ENCODE assay signal across 8 mouse cellular contexts in the genomic region with DNA sequence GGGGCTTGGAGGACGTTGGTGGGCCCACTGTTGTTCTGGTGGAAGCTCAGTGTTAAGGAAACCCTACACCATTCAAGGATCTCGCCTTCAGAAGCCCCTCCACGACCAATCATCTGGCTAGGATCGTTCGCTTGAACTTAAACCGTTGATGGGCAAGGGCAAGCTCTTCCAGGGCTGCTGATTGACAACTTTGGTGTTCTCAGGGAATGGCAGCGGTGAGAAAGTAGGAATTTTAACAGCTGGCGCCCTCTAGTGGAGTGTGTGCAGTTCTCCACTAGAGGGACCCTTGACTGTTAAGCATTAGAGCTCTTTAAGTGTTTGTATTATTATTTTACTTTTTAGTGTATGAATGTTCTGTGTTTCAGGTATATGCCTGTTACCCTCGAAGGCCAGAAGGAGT. TPM values are rescaled to one million over a fixed set of nuclear protein-coding genes. Genes with fewer than 3 reads are reported as not detected.
A peak's percentile ranks its signal among the peaks of the same experiment; 100 is the strongest.
DNase-seq lines count a peak whose midpoint lies in the region; ATAC-seq and TF ChIP-seq lines count a peak whose summit lies in the region.

No protein-coding gene starts in this region.

- DNase-seq in liver (peak; percentile 61), Patski (ENCODE audit: low read depth, low spot score) (no peak)
- no peak for DNase-seq in liver, embryonic 11.5 days (ENCODE audit: low spot score)
- DNase-seq in embryo, embryonic 11.5 days (ENCODE audit: low read depth, low spot score) = peak; percentile 59
- peak; percentile 70 for DNase-seq in left cerebral cortex, postnatal 4 days
- DNase-seq in midbrain, embryonic 14.5 days = peak; percentile 87
- peak; percentile 52 for DNase-seq in thymus, postnatal 25 days

- in situ Hi-C loops in Patski (cut with MboI; ENCODE audit: low pct_unique_long_range_greater_than_20kb) = no loop called here

- CTCF ChIA-PET in Patski (lab: Charles Lee) = interaction anchor here (0.6 to 4.4 kb wide), 31 partner anchors 9 to 160 kb away, joined by 3 to 82 read pairs (median 5); a partner anchor contains a TSS

- 0 out of 2 replicates have a peak, but pooled peaks cover 6% of the 10 kb centered on the region for H3K4me1 ChIP-seq in liver, embryonic 11.5 days (replicated peaks; ENCODE audit: control insufficient read depth, insufficient read depth, low read length)
- no peaks in the 10 kb centered on the region for H3K4me1 ChIP-seq in midbrain, embryonic 14.5 days (ENCODE audit: control insufficient read depth, insufficient read depth, low read length)

- no peaks in the 10 kb centered on the region for H3K36me3 ChIP-seq in liver, embryonic 11.5 days (ENCODE audit: control insufficient read depth, insufficient read depth, low read length)
- H3K36me3 ChIP-seq in midbrain, embryonic 14.5 days (ENCODE audit: control insufficient read depth, insufficient read depth, low read length) = no peaks in the 10 kb centered on the region

- intact Hi-C loops in left cerebral cortex, postnatal 4 days (cut with DNase I) = loop anchor here (10.0 kb wide), 1 partner anchor 69 kb away; a partner anchor contains a TSS

- no peak for ATAC-seq in liver, embryonic 11.5 days (replicated peaks; ENCODE audit: low FRiP score)
- peak; percentile 37 for ATAC-seq in Patski
- peak; percentile 34 to 63; a peak in 2 of 4 replicates for ATAC-seq in hematopoietic stem cell, adult 5-6 weeks (replicated peaks in 1 of 2; ENCODE audit: insufficient read depth in 1 of 2, low FRiP score in 2 of 2, low TSS enrichment in 1 of 2, low read depth in 1 of 2, poor library complexity in 2 of 2, severe bottlenecking in 2 of 2)
- ATAC-seq in midbrain, embryonic 14.5 days (ENCODE audit: low FRiP score, low TSS enrichment) = no peak

- no peak overlapping the region for H3K9ac ChIP-seq in liver, embryonic 11.5 days (ENCODE audit: low read depth, low read length)
- no peak overlapping the region for H3K9ac ChIP-seq in midbrain, embryonic 14.5 days (replicated peaks; ENCODE audit: low read length)

- POLR2A ChIA-PET in Patski (lab: Charles Lee) = interaction anchor here (1.0 to 1.9 kb wide), 5 partner anchors 10 to 51 kb away, joined by 3 to 7 read pairs (median 6); no protein-coding TSS in a partner anchor

- no peak overlapping the region for H3K4me3 ChIP-seq in liver, embryonic 11.5 days (ENCODE audit: low read depth, low read length)
- H3K4me3 ChIP-seq in midbrain, embryonic 14.5 days (replicated peaks; ENCODE audit: low read depth, low read length) = no peak overlapping the region

- TF ChIP-seq CTCF in Patski (IDR thresholded peaks at IDR 0.05) = peak; percentile 86

- WGBS in liver, embryonic 11.5 days = 18% methylated on average over 9 of the region's 9 CpGs
- 19% methylated on average over 9 of the region's 9 CpGs for WGBS in midbrain, embryonic 14.5 days

- H3K27me3 ChIP-seq in liver, embryonic 11.5 days (replicated peaks; ENCODE audit: control insufficient read depth, insufficient read depth, low read length) = no peaks in the 10 kb centered on the region
- H3K27me3 ChIP-seq in Patski = no peaks in the 10 kb centered on the region
- H3K27me3 ChIP-seq in midbrain, embryonic 14.5 days (ENCODE audit: control insufficient read depth, insufficient read depth, low read length) = no peaks in the 10 kb centered on the region

- no peak overlapping the region for H3K4me2 ChIP-seq in liver, embryonic 11.5 days
- no peak overlapping the region for H3K4me2 ChIP-seq in midbrain, embryonic 14.5 days (ENCODE audit: low read length)

- H3K27ac ChIP-seq in liver, embryonic 11.5 days (ENCODE audit: low read depth, low read length) = no peak overlapping the region
- H3K27ac ChIP-seq in midbrain, embryonic 14.5 days (replicated peaks; ENCODE audit: low read depth, low read length) = no peak overlapping the region

- no peaks in the 10 kb centered on the region for H3K9me3 ChIP-seq in liver, embryonic 11.5 days (ENCODE audit: control insufficient read depth, low read length)
- no peaks in the 10 kb centered on the region for H3K9me3 ChIP-seq in midbrain, embryonic 14.5 days (ENCODE audit: control insufficient read depth, low read length)

RNA-seq across cellular contexts. Expression of a gene that starts 8.1 kb away (rescaled TPM):
- polyA plus RNA-seq in liver, embryonic 11.5 days (2014; fragmentation: Nextera tagmentation; extraction: Ambion mirVana) = 151 and 158 TPM in 2 replicates
- 76.9 TPM for polyA plus RNA-seq in Patski (2021)
- 39.9 and 55.8 TPM in 2 replicates for total RNA-seq in hematopoietic stem cell, adult 5-6 weeks (2017)
- total RNA-seq in left cerebral cortex, postnatal 4 days (2021) = 10 to 100 TPM; 26.6 to 37.5 TPM
- 42.5 and 46.6 TPM in 2 replicates for polyA plus RNA-seq in midbrain, embryonic 14.5 days (2014; fragmentation: Nextera tagmentation; extraction: Ambion mirVana)

RNA-seq across cellular contexts. Expression of a gene that starts 12.4 kb away (rescaled TPM):
- 73.1 and 156 TPM in 2 replicates for polyA plus RNA-seq in liver, embryonic 11.5 days (2014; fragmentation: Nextera tagmentation; extraction: Ambion mirVana)
- polyA plus RNA-seq in Patski (2021) = not detected
- total RNA-seq in hematopoietic stem cell, adult 5-6 weeks (2017) = not detected in 2 replicates
- total RNA-seq in left cerebral cortex, postnatal 4 days (2021) = not detected
- not detected in 2 replicates for polyA plus RNA-seq in midbrain, embryonic 14.5 days (2014; fragmentation: Nextera tagmentation; extraction: Ambion mirVana)

RNA-seq across cellular contexts. Expression of a gene that starts 24.4 kb away (rescaled TPM):
- polyA plus RNA-seq in liver, embryonic 11.5 days (2014; fragmentation: Nextera tagmentation; extraction: Ambion mirVana) = 11.3 TPM in 2 replicates
- polyA plus RNA-seq in Patski (2021) = 12.5 TPM
- 0.25 and 0.65 TPM in 2 replicates for total RNA-seq in hematopoietic stem cell, adult 5-6 weeks (2017)
- 10 to 100 TPM; 20.4 to 24.8 TPM for total RNA-seq in left cerebral cortex, postnatal 4 days (2021)
- 0.23 and 8.5 TPM in 2 replicates for polyA plus RNA-seq in midbrain, embryonic 14.5 days (2014; fragmentation: Nextera tagmentation; extraction: Ambion mirVana)

RNA-seq across cellular contexts. Expression of a gene that starts 48.4 kb away (rescaled TPM):
- polyA plus RNA-seq in liver, embryonic 11.5 days (2014; fragmentation: Nextera tagmentation; extraction: Ambion mirVana) = 6.0 and 6.2 TPM in 2 replicates
- 47.5 TPM for polyA plus RNA-seq in Patski (2021)
- total RNA-seq in hematopoietic stem cell, adult 5-6 weeks (2017) = 1.4 and 5.1 TPM in 2 replicates
- total RNA-seq in left cerebral cortex, postnatal 4 days (2021) = 10 to 100 TPM; 16.1 to 16.5 TPM
- polyA plus RNA-seq in midbrain, embryonic 14.5 days (2014; fragmentation: Nextera tagmentation; extraction: Ambion mirVana) = 4.9 and 5.2 TPM in 2 replicates

Comparison
In these comparisons a context has a peak if more than half of its experiments do, and no peak if none do; other contexts are left out.
1. DNase-seq: peak in liver (single experiment), embryo, embryonic 11.5 days (single experiment), left cerebral cortex, postnatal 4 days (single experiment), midbrain, embryonic 14.5 days (single experiment) and thymus, postnatal 25 days (single experiment); none in liver, embryonic 11.5 days (single experiment) and Patski (single experiment).
2. ATAC-seq: peak in Patski (single experiment) and hematopoietic stem cell, adult 5-6 weeks (2 of 2); none in liver, embryonic 11.5 days (single experiment) and midbrain, embryonic 14.5 days (single experiment).
3. RNA of a gene that starts 12.4 kb away (polyA plus RNA-seq): 73.1 to 156 TPM in liver, embryonic 11.5 days; not detected in midbrain, embryonic 14.5 days and not detected in Patski (single experiment); every median in the first group is over 10 times any median in the second.